Mouse (Mus musculus): Measurements from ENCODE around the gene 1700001L19Rik.
"Not testable (repeated sequence)": the region's sequence is repeated elsewhere in the genome, so short reads cannot be mapped to it uniquely, and the experiment has no call there.

1700001L19Rik gene

DNA sequence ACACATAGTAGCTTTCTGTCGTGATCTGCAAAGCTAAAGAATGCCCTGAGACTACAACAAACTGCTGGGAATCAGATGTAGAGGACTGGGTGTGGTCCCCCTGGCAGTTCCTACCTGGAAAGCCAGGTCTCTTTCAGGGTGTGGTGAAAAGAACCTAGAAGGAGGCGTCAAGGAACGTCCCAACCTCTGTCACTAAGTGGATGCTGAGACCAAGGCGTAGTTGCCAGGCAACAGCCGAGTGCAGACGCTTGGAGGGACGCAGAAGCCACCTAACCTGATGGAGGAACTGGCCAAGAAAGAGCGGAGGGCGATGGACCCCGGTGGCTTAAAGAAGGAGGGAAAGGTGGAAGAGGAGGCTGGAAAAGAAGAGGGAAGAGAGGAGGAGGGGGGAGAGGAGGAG lies at the start of gene 1700001L19Rik:
Gene 1700001L19Rik, plus strand, starts transcription at position 223 of the 400 bp plus-strand sequence.
- DNase-seq (ENCODE audit: low spot score), result no peak

DNA sequence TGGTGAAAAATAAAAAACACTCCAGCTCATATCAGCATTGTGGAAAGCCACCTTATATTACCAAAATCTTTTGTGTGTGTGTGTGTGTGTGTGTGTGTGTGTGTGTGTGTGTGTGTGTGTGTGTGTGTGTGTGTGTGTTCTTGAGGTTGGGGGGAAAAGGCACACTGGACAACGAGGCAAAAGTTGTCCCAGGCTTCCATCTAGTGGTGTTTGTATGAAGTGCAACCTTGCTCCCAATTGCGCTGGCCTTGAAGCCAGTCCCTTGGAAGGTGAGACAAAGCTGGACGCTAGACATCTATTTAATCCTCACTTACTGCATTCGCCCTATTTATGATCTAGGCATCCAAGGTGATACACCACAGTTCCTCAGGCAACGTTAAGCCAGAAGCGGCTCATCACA lies 43.8 kb upstream of the 1700001L19Rik start:
- not testable (repeated sequence) for DNase-seq (ENCODE audit: low spot score)

DNA sequence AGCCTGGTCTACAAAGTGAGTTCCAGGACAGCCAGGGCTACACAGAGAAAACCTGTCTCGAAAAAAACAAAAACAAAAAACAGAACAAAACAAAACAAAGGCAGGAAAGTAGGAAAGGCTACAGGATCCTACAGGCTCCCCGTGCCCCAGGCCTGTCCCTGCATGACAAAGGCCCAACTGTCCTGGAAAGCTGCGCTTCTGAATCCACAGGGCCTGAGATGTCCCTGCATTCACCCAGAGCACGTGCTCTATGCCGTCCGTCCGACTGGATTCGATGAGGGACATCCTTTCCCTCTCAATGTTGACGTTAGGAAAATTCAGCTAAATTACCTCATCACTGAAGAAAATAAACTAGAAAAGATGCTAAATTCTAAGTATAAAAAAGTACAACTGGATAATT lies 29.1 kb upstream of the 1700001L19Rik start:
- no peak for DNase-seq (ENCODE audit: low spot score)

DNA sequence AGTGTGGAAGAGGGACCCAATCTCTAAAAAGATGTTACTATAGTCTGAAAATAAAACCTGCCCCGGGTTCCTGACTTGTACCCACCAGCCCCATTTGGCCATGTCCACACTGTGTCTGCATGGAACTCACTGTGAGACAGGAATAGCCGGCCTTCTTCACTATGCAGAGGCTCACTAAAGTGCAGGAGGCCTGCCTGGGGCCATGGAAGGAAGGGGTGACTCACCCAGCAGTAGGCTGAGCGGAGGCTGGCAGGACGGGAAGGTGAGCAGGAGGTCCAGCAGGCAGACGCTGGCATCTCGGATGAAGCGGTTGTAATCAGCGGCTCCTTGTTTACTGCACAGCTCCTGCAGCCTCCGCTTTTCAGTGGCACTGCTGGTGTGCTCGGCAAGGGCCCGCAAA lies 28.7 kb upstream of the 1700001L19Rik start:
- no peak for DNase-seq (ENCODE audit: low spot score)

DNA sequence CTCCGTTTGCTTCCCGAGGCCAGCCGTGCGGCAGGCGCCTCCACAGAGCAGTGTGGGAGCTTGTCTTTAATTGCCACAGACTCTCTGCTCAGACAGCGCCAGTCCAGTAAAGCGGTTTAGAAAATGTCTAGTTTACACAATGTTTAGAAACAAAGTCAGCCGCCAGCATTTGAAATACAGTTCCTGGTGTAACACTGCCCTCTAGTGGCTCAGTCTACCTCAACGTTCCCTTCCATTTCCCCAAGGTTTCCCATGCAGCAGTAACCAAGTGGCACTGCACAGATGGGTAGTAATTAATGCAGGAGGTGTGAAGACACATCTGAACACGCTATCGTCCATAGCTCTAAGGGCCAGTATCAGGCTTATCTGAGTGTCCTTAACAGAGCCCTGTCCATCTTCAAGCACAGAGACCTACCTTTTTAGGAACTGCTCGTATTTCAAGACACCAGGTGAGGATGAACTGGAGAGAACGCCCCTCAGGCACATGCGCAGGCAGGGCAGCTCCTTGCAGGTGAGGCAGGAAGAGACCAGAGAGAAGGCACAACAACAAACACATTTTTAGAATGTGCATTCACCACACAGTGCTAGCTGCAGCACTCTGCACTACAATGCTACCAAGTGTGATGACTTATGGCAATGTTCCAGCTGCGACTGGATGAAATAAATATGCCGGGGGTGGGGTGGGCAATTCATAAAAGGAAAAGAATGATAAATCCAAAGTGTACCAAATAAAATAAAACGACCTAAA lies 27.5 kb upstream of the 1700001L19Rik start:
- peak; percentile 43 for DNase-seq (ENCODE audit: low spot score)

DNA sequence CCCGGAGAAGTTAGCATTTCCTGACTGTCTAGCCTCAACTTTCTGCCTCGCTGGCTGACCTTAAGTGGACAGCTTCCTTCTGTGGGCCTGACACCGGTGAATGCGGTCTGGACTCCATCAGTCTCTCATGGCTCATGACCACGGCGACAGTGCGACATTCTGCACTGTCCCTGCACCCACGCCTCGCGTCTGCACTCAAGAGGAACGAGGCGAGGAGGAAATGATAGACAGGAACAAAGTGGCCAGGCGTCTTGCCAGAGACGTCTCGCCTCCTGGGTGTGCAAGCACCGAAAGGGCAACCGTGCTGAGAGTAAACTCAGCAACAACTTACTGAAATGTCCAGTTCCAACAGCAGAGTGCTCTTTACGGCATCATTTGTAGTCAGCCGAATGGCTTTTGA lies 25.0 kb upstream of the 1700001L19Rik start:
- DNase-seq (ENCODE audit: low spot score), result no peak

DNA sequence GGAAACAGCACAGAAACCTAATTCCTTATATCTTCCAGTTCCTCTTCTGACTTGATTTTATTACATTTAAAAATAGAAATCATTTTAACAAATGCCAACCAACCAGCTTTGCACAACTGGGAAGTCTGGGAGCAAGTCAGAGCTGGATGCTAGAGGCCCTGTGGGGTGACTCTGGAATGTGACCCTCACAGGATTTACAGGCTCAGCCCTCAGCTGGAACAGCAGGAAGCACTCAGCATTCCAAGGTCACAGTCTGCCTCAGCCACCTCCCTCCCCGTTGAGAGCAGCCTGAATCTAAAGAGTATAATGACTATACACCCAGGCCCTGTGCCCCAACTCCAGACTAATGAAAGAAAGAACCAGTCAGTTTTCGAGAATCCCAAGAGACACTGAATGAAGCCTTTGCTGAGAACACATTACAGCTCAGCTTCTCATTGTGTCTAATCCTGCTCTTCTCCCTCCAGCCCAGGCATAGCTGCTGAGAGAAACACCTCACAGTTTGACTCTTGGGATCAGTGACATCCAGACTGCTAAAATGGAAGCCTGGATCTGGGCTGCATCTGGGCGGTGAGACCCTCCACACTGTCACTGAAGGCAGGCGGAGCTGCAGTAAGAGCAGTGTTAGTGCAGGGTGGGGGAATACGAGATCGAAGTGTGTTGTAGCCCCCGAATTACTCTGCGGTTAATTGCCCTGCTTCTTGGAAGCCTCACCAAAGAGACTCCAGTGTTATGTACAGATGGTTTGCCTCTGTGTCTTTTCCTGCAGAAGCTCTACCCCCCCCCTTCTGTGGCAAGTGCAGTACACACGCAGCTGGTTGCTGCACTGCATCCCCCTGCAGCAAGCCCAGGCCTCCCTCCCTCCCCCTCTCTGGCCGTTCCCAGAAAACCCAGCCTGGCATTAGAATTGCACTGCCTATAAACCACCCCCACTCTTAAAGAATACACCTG lies 24.0 kb upstream of the 1700001L19Rik start:
- DNase-seq (ENCODE audit: low spot score), result no peak

DNA sequence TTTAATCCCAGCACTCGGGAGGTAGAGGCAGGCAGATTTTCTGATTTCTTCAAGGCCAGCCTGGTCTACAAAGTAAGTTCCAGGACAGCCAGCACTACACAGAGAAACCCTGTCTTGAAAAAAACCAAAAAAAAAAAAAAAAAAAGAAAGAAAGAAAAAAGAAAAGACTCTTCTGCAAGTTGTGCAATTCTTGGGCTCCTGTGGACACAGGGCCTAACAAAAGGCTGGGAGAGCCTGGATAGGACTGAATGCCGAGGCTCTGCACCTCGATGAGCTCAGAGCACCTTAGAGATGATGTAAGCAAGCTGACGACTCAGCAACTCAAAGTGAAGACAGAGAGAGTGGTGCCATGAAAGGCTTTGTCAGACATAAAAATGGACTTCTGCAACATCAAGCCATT lies 22.8 kb upstream of the 1700001L19Rik start:
- no peak for DNase-seq (ENCODE audit: low spot score)

DNA sequence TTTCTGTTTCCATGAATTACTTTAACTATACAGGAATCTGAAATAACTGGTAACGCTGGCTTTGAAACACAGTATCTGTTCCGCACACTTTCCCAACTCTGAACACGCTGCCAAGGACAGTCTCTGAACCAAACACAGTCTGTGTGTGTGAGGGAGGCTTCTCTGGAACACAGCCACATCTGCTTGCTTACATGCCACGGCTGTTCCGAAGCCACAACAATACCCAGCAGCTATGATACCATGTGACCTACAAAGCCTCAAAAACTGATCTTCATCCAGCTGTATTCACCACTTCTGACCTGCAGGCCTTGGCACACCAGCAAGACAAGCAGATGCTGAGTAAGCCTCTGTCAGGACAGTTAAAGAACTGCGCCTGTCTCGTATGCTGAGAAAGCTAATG lies 19.3 kb upstream of the 1700001L19Rik start:
- no peak for DNase-seq (ENCODE audit: low spot score)

DNA sequence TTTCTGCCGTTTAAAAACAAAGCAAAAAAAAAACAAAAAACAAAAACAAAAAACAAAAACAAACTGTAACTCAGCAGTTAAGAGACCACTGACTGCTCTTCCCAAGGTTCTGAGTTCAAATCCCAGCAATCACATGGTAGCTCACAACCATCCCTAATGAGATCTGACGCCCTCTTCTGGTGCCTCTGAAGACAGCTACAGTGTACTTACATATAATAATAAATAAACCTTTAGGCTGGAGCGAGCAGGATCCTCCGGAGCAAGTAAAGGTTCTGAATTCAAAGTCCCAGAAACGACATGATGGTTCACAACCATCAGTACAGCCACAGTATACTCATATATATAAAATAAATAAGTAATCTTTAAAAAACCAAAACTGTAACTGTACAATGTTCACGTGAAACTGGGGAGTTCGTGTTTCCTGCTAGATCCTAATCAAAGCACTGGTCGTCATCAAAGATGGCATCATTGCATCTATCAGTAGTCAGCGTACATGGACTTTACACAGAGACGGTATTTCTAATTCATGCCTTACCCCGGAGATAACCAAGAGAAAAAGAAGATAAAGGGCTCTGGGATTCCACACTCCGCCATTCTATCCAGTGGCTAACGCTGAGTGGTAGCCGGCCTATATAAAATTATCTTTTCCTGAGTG lies 16.0 kb upstream of the 1700001L19Rik start:
- peak; percentile 20 for DNase-seq (ENCODE audit: low spot score)

DNA sequence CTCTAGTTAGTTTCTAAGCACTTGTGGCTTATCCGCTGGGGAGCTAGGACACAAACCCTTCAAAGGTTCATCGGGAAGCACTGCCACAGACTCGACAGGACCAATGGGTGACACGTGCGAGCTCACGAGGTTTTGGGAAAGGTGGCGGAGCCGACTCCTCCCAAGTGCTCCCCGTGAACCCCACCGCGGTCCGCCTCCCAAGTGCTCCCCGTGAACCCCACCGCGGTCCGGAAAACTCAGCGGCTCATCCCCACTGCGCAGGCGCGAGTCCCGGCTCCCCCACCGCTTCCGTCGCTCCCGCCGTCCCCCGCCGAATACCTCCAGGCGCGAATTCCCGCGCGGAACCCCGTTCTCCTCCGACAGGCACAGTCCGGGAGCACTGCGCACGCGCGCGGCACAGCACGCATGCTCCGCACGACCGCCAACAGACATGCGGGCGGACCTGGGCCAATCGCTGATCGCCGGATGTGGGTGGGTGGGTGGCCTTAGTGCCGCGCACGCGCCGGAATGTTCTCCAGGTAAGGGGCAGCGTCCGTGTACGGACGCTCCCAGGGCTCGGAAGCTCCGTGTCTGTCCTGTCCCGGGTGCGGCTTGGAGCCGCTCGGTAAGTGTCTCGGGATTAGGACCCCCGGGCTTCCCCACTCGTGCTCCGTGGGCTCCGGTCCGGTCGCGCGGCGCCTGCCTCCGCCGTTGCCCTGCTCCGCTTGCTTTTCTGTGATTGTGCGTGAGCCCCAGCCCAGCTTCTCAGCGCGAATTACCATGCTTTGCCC lies 15.3 kb upstream of the 1700001L19Rik start, which contains the start of the genes Mtrr and Fastkd3:
Gene Mtrr, minus strand, starts transcription at position 403 of the 770 bp plus-strand sequence.
Gene Fastkd3, plus strand, starts transcription at position 488 of the 770 bp plus-strand sequence.
- DNase-seq (ENCODE audit: low spot score), result peak; percentile 87

DNA sequence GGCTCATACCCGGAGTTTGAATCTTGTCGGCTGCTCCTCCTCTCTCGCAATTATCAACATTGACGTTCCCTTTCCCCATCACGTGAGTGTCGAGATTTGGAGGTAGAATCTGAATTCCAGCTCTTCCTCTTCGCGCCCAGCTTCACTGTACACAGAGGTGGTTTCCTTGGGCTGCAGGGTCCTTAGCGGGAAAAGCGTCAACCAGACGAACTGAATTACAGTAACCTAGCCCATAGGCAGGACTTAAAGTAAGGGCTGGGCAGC lies 14.8 kb upstream of the 1700001L19Rik start:
- DNase-seq (ENCODE audit: low spot score), result peak; percentile 28

DNA sequence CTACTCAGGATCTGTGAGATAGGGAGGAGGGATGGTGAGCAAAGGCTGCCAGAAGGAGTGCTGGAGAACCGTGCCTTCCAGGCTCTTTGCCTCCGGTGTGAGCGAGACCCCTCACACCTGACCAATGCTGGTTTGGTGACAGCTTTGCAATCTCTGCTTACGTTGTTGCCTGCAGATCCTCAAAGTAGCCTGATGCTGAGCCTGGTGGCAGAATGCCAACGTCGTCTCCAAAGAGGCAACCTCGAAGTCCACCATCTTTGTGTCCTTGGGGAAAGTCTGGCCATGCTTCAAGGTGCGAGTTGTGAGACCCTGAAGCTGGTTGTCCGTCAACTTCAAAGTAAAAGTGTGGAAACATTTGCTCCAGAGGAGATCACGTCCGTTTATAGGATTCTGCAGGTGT lies 13.3 kb upstream of the 1700001L19Rik start:
- DNase-seq (ENCODE audit: low spot score), result no peak

DNA sequence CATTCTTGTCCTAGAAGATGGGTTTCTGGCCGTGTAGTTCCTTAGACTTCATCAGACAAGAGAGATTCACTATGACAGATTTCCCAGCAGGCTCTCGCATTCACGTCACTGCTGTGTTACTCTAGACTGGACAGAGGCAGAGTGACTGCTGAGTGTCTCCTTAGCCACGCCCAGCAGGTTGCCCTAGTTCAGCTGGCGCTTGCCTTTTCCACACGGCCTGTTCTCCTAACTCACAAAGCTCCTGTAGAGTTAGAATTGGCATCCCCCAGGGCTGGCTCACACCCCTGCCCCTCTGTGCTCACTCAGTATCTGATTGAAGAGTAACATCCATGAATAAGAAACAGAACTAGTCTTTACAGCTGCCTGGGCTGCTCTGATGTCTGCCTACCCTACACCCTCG lies 11.8 kb upstream of the 1700001L19Rik start:
- DNase-seq (ENCODE audit: low spot score), result no peak

DNA sequence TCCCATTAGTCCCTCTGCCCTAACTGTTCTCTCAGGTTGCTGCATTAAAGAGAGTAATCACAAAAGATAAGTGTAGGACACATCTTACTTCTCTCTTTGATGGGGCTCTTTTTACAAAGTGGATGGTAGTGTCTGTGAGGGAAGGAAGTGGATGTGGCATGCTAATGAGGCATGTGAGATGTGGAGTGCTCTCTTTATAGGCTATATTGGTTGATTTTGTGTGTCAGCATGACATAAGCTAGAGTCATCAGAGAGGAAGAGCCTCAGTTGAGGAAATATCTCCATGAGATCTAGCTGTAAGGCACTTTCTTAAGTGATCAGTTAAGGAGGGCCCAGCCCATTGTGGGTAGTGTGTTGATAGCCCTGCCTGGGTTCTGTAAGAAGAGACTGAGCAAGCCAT lies 8.9 kb upstream of the 1700001L19Rik start:
- DNase-seq (ENCODE audit: low spot score), result no peak

DNA sequence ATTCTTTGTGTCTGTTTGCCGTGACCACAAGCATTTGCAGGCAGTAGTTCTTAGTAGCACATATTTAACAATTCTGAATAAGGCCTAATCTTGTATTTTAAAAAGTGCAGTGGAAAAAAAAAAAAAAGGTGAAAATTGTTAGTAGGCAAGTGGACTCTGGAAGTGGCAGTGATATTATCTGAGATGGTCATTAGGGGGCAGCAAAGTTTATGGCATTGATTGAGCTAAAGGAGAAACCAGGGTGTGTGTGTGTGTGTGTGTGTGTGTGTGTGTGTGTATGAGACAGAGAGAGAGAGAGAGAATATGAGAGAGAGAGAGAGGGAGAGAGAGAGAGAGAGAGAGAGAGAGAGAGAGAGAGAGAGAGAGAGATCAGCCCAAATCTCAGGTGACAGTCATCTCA lies 3.4 kb upstream of the 1700001L19Rik start:
- DNase-seq (ENCODE audit: low spot score), result no peak

DNA sequence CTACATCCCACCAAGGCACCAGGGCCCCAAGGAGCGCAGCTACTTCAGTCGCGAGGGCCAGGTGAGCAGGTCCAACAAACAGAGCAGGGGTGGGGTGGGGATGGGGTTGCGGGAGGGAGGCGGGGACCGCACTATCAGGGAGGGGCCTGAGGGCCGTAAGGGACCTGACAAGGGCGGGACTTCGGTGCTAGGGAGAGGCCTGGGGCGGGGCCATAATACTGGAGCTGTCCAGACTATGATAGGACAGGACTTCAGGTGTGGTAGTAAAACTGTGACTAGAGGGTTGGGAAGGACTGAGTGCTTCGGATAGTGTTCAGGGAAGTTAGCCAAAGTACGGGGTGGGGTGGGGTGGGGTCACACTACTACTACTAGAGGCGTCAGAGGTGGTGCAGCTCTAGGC lies 446 bp downstream of the 1700001L19Rik start:
- peak; percentile 24 for DNase-seq (ENCODE audit: low spot score)

DNA sequence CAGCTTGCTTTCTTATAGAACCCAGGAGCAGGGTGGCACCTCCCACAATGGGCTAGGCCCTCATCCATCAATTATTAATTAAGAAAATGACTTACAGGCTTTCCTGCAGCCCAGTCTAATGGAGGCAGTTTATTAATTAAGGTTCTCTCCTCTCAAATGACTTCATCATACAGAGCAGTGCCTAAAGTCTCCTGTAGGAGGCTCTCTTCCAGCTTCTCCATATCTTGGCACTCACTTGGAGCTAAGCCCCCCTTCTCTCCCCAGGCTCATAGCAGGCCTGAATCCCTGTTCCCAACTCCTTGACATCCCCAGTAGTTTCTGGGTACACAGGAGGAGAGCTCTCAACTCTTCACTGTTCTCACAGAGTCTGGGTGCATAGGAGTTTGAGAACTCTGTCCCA lies 1.7 kb downstream of the 1700001L19Rik start:
- DNase-seq (ENCODE audit: low spot score), result no peak

DNA sequence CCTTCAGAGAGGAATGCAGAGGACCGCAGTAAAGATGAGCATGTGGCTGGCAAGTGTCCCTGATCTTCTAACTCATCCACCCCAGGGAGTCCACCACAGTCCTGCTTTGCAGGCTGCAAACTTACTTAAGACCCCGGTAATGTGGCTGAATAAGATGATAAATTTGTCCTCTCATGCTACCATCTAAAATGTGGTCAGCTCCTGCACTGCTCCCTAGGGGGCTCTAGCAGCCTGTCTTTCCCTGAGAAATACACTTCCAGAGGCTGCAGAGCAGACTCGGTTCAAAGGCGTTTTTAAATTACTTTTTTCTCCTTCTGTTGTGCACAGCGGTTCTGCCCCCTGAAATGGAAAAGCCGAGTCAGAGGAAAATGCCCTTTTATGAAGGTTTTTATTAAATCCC lies 4.0 kb downstream of the 1700001L19Rik start:
- no peak for DNase-seq (ENCODE audit: low spot score)

DNA sequence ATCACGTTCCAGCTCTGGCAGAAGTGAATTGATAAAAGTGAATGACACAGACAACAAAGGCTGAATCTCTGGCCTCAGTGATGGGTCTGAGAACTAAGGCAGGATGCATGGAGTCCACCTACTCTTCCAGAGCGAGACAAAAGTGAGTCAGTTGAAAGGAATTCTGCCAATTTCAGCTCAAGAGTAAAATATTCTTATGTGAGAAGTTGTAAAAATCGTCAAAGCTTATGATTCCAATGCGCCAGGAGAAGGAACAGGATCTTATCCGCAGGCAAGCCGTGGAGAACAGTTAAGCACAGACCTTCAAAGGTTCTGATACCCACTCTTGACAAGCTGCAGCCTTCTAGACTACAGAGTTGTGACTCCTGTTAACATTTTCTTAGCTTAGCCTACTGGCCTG lies 5.9 kb downstream of the 1700001L19Rik start:
- no peak for DNase-seq (ENCODE audit: low spot score)

DNA sequence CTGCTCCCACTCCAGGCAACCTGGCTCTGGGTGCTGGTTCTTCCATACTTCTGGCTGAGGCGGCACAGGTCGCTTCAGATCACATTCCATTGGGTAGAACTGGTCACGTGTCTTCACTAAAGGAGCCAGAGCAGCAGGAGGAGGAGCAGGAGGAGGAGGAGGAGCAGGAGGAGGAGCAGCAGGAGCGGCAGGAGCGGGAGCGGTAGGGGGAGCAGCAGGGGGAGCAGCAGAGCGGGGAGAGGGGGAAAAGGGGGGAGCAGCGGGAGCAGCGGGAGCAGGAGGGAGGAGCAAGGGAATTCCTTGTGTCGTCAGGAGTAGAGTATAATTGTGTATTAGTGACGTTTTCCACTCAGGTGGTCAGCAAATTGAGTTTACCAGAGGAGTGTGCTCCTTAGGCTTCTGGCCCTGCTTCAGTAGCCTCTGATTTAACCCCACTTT lies 8.5 kb downstream of the 1700001L19Rik start:
- DNase-seq (ENCODE audit: low spot score), result peak; percentile 22
